Mouse (Mus musculus): ENCODE measurements at regions not wholly inside any gene's neighbourhood (a gene's known extent, or its start where the extent isn't known, plus 50 kb on each side); places are given as distances from the start of the nearest gene placed in this dataset.
A peak's percentile ranks its signal among the peaks of the same experiment; 100 is the strongest.

- TF ChIP-seq CTCF (IDR thresholded peaks at IDR 0.05) (no peak), EP300 (IDR thresholded peaks at IDR 0.05) (peak; percentile 29; the same call in 1 of the 2 replicates)
Observed at GRCm38 (mm10) chrX:141998304-141998856, 123.3 kb upstream of the Gm15294 start.
